Mouse (Mus musculus) urinary bladder, postnatal 4 days (tissue): ENCODE data around the gene BC004004.
"Not testable (repeated sequence)": the region's sequence is repeated elsewhere in the genome, so short reads cannot be mapped to it uniquely, and the experiment has no call there.

ENCODE experiments used
- DNase-seq, 2 experiments: peaks; one replicate each; pipeline ENCODE4 v3.0.0; 2021 to 2022; ENCODE audit warnings: low spot score in 2 of 2

BC004004 gene

DNA sequence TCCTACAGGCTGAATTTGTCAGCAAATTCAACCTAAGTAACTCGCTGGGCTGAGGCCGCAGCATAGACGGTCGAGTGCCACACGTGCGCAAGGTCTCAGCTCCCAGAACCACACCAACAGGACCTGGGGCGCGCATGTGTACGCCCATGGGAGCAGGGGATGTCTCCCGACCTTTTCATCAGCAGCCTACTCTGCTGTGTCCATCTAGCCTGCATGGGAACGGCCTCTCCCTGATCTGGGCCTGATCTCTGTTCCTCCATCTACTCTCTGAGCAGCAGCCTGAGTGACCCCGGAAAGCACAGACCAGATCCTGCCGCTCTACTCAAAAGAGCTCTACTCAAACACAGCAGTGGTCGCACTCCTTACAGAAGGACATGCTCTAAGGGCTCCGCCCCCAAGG lies 8.1 kb upstream of the BC004004 start:
- no peak for DNase-seq

DNA sequence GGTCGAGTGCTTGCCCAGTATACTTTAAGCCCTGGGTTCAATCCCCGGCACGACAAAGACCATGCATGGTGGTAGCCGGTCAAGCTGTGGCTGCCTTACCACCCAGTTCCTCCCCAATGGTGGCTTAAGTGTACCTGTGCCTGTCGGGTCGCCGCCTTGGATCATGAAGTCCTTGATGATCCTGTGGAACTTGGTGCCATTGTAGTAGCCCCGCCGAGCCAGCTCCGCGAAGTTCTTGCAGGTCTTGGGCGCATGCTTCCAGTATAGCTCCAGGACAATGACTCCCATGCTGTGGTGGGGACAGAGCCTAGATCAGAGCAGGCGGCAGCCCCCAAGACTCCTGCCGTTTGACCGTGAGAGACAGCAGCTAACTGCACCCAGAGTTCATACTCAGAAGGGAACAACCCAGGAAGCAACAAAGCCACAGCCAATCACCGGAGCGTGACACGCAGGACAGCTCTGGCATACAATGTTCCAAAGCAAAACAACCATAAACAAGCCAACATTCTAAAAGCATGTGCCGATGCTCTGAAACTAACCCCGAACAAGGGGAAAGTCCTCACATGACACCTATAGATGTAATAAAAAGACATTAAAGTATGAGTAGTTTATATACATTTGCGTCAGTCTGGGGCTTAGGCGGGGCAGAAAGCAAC lies 6.9 kb upstream of the BC004004 start:
- DNase-seq: no peak

DNA sequence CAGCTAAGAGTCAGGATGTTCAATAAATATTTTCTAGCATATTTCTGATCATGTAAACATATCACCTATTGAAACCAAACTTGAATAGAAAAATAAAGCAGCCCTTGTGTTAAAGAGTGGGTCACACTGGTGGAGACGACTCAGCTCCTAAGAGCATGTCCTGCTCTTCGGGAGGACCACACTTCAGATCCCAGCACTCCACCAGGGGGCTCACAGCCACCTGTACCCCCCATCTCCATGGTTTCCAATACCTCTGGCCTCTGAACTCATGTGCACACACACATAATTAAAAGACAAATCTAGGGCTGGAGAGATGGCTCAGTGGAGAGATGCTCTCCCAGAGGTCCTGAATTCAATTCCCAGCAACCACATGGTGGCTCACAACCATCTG lies 6.3 kb upstream of the BC004004 start:
- no peak for DNase-seq

DNA sequence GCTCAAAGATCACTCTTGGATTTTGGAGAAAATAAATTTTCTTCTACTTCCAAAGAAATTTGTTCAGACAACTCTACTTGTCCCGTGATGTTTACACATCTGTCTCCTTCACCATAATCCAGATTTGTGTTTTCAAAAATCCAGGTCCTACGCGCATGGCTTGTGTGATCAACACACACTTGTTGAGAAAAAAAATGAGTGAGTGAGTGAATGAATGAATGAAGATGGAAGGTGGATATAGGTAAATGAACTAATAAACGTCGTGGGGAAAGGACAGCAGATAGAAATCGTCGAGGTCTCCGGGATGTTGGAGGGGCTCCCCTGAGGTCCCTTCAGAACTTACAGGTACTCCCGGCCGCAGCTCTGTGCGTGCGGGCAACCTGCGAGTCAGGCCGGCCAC lies 5.2 kb upstream of the BC004004 start:
- DNase-seq: no peak

DNA sequence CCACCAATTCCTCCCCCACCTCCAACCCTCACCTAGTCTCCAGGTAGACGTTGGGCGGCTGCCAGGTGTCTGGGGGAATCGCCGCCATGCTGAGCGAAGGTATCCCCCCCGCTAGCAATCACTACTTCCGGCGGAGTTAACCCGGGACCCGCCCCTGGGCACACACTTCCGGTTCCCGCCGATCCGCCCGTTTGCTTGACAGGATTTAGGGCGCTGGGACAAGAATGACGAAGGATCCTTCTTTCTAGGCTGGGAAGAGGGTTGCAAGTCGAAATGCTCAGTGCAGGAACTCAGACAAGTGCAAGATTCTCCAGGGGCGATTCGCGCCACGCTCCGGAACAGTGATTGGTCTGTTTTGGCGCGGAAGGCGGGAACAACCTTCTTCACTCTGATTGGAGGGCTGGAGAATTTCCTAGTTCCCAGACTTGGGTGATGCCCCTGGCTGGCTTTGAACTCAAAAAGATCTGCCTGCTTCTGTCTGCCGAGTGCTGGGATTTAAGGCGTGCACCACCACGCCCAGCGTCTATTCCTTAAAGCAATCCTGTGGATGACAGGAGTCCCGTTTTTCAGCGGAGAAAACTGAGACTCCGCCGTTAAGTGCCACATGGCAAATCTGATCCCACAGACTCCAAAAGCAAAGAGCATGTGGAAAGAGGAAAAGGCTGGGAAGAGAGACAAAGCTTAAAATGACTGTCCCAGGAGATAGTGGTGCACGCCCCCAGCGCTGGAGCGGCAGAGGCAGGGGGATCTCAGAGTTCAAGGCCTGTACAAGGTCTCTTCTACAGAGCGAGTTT lies 4.6 kb upstream of the BC004004 start, which contains the start of gene Ppil1:
Gene Ppil1 (minus strand): TSS at position 347 of the 794 bp plus-strand sequence.
- peak; percentile 78 to 84 for DNase-seq

DNA sequence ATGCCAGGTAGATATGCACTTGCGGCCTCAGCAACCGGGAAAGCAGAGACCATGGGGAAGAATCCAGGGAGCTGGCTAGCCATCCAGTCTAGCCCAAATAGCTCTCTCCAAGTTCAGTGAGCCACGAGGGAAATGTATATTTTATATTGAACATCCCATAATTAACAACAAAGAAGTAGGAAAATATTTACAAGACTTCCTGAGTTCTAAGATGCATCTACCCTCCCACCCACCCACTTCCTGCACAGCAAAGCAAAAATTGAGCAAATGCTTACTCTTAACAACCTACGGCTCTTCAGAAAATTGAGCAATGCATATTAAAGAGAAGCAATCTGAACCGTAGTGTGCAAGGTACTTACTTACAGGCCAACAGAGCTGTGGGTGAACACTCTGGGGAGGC lies 3.8 kb upstream of the BC004004 start:
- DNase-seq: no peak

DNA sequence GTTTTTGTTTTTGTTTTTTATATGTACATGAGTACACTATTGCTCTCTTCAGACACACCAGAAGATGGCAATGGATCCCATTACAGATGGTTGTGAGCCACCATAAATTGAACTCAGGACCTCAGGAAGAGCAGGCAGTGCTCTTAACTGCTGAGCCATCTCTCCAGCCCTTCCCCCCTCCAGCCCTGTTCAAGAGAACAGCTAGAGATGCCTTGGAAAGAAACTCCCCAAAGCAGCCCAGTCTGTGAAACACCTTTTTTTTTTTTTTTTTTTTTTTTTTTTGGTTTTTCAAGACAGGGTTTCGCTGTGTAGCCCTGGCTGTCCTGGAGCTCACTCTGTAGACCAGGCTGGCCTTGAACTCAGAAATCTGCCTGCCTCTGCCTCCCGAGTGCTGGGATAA lies 1.5 kb upstream of the BC004004 start:
- not testable (repeated sequence) for DNase-seq

DNA sequence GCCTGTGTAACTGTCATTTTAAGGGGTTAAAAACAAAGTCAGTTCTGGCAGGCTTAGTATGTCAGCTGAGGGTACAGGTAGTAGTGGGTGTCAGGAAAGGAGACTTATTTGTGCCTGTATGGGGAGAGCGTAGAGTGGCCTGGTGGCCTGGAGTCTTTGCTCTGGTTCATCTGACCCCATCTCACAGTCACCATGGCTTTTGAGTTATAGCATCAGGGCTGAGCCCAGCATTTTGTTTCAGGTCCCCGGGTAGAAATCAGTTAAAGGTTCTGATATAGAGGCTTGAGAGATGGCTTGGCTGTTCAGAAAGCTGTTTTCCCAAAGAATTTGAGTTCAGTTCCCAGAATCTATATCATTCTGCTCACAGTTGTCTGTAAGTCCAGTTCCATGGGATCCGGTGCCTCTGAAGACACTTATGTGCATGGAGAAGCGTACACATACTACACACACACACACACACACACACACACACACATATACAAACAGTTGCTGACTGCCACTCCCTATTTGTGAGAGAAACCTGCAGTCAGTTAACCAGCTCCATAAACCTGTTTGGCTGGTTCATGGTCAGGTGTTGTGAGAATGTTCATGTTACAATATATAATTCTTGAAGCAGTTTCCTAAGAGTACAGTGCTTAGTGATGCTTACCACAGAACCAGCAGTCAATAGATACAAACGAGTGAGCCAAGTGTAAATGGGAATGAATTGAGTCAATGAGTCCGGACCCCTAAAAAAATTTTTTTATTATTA lies 482 bp upstream of the BC004004 start:
- DNase-seq: no peak

DNA sequence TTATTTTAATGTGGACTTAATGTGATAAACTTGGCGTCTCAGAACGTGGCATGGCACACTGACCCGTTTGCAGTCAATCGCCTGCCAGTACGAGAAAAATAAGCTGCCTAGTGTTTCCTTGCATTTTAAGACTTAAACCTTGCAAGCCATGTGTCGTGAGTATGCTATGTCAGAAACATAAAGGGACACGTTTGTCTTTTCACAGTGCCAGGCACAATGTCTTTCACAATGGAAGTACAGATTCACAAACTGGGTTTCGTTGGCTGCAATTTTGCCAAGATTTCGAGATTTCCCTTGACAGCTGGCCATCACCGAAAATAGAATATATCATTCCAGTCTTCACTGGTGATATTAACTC lies 740 bp downstream of the BC004004 start:
- no peak for DNase-seq

DNA sequence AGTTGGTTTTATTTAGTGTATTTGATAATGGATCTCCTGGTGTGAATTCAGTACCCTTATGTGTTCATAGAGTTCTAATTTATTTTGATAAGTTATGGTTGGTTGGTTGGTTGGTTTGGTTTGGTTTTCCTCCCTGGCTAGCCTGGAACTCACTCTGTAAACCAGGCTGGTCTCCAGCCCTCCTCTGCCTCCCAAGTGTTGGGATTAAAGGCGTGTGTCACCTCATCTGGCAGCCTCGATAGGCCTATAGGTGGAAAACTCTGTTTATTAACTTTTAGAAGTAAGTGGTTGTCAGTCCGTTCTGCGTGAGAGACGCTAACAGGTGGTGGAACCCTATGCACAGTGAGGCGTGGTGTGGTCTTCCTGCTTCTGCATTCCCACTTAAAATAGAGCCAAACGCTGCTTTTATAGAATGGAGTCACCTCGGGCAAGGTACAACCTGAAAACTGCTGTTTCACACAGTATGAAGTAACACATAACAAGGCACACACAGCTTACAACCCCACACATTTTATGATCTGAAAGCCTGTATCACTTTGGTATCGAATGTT lies 1.6 kb downstream of the BC004004 start:
- DNase-seq: no peak

DNA sequence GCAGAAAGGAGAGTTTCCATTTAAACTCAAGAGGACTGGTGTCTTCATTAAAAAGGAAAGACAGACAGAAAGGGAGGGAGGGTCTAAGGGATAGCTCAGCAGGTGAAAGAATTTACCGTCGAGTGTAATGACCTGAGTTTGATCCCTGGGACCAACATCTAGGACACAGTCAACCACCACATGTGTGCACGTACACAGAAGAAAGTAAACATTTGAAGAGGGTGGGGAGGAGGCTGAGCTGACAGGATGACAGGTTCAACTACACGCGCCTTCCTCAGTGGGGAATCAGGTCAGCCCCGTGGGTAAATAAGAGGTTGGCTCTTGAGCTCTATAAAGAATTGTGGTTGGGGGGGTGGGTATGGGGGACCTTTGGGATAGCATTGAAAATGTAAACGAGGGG lies 4.6 kb downstream of the BC004004 start:
- DNase-seq: no peak

DNA sequence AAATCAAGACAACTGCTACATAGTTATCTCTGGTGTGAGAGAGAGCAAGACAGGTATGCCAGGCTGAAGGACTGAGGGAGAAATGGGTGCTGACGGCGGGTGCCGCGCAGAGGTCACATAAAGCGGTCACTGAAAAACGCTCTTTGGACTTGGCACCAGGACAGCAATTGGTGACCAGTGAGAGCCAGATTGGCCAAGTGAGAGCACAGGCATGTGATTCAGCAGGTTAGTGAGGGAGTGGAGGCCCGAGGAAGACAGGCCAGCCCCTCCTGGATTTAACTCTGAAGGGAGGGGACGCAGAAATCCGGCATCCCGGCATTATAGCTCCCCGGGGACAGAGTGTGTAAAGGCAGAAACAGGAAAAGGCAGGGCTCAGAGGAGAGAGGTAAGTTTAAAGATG lies 5.3 kb downstream of the BC004004 start:
- DNase-seq: no peak

DNA sequence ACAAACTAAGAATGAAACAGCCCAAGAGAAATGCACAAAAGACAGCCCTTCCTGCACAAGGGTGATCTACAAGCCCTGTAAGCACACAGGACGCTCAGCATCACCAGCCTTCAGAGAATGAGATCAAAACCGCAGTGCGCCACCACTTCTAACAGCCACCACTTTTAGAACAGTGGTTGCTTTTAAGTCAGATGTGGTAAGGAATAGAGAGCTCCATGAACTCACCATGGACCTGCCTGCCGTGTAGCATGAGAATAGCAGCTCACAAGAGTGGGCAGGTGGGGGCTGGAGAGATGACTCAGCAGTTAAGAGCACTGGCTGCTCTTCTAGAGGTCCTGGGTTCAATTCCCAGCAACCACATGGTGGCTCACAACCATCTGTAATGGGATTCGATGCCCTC lies 11.8 kb downstream of the BC004004 start:
- DNase-seq: no peak

DNA sequence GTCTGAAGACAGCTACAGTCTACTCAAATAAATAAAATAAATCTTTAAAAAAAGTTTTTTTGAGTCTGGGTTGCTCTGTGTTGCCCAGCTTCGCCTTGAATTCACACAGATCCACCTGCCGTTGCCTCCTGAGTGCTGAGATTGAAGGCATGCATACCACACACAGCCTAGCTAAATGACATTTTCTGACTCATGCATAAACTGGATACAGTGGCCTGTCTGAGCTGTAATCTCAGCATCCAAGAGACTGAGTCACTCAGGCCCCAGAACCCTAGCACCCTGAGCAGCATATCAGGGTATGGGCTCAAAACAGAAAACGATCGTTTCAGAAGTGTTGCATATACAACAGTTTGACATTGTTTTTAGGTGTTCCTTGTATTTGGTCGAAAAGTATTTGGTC lies 13.0 kb downstream of the BC004004 start:
- no peak for DNase-seq

DNA sequence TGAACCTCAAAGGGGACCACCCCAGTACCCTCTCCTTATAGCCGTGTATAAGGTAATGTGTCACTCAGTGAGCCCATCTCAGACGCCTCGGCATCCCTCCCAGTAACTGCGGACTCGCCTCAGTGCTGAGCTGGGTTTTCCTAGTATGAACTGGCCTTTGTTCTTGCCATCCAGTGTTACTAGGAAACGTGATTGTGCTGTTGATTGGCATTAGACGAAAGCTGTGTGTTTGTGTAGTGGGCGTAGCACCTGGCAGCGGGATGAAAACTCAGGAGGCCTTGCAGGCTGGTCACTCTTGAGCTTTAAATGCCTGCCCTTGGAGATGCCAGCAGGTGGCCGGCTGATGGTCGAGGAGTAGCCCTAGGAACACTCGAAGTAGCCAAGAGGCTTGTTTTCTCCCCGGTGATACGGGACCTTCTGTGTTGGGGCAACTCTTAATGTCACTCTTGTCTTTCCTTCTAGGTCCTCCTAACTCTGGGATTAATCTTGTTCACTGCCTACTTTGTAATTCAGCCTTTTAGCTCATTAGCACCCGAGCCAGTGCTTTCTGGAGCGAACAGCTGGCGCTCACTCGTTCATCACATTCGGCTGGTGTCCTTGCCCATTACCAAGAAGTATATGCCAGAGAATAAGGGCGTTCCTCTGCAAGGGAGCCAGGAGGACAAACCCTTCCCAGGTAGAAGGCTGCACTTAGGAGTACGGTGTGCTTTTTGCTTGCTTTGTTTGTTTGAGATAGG lies 13.8 kb downstream of the BC004004 start:
- DNase-seq: no peak

DNA sequence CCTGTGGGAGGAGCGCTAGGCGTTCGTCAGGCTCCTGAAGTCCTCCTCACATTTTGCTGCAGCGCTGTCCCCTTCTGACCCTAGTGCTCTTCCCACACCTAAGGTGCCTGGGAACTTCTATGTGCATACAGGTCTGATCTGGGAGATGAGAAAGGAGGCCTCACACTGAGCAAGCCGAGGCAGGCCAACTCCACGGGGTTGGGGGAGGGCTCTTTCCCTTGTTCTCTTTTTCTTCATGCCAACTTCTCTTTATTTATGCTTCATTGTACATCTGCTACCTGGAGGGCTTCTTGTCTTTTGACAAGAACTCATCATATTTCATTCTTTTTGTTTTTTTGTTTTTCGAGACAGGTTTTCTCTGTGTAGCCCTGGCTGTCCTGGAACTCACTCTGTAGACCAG lies 23.2 kb downstream of the BC004004 start:
- no peak for DNase-seq

DNA sequence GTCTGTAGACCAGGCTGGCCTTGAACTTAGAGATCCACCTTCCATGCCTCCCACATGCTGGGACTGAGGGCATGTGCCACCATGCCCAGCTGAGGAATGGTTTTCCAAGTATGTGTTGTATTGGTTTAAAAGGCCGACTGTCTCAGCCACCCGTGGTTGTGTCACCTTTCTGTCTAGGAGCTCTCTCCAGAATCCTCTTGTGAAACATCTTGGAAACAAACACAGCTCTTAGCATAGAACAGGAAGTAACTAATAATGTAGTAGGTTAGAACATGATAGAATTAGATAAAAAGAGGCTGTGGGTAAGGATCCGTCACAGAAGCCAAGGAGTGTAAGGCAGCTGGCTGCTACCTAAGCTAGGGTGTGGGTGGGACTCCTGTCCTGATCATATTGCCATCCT lies 24.4 kb downstream of the BC004004 start:
- DNase-seq: no peak

DNA sequence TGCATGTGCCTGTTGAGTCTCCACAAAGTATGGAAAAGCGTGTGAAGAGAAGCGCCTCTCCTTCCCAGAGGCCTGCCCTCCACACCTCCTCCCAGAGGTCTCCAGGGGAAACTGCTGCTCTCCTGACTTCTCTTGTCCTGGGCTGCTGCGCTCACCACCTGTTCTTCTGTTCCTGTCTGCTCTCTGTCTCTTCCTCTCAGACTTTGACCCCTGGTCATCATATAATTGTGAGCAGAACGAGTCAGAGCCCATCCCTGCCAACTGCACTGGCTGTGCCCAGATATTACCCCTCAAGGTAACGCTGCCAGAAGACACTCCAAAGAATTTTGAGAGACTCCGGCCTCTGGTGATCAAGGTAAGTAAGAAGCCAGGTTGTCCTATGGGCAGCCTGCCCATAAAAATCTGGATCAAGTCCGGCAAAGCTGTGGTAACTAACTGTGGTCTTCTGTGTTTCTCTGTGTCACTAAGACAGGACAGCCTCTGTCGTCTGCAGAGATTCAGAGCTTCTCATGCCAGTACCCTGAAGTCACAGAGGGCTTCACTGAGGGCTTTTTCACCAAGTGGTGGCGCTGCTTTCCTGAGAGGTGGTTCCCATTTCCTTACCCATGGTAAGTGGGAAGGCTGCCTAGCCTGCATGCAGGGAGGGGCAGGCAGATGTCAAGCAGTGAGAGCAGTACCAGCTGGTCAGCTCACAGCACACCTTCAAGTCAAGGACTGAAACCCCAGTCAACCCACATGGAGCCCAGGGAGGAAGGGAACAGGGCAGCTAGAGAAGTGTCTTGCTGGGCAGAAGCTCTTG lies 25.4 kb downstream of the BC004004 start:
- no peak for DNase-seq

DNA sequence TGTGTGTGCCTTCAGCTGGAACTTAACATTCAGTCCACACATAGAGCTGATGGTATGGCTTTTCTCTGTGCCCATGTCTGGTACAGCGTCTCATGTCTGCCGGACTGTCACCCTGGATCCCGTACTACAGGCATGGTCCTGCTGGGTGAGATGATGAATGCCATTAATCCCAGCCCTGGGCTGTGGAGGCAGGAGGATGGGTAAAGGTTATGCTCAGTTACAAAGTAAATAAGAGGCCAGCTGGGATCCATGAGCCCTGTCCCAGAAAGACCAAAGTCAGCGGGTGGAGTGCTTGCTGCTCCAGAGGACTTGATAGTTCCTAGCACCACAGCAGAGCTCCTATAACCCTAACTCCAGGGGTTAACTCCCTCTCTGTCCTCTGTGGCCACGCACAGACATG lies 27.2 kb downstream of the BC004004 start:
- no peak for DNase-seq

DNA sequence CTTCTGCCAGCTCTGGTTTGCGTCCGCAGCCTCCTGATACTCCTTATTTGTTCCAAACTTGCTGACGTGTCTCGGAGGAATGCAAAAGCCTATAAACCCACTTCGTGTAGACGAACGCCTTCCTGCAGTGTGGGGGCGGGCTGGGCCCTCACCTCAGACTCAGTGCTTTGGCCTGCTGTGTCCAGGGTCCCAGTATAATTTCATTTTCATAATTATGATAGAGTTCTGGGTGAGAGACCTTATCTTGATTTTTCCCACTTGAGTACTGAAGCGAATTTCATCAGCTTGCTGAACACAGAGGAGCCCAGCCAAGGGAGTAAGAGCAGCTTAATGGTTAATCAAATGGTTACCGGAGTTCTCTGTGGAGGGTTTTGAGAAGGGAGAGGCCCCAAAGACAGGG lies 28.7 kb downstream of the BC004004 start:
- DNase-seq: no peak

DNA sequence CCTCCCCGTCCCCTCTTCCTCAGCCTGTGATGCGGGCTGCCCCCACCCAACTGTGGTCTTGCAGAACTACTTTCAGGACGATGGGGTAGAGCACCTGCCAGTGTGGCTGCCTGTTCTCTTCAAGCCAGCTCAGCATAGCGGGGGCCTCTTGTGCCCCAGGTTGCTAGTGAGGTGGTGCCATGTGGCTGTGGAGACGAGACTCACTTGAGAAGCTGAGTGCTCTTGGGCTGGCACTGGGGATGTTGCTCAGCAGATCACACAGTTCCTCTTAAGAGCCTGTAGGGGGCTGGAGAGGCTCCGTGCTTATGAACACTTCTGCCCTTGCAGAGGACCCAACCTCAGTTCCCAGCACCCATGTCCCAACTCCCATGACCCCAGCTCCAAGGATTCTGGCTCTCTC lies 29.2 kb downstream of the BC004004 start:
- no peak for DNase-seq
